Mouse (Mus musculus) lung, adult 2 months (tissue): Measurements from ENCODE around the gene Sipa1l1.

ENCODE experiments used
- CTCF ChIP-seq: fragments of 200-500 bp; IDR thresholded peaks from 2 replicates; pipeline ENCODE4 v1.5.1; 2011; ENCODE audit warnings: mild to moderate bottlenecking, low read length, control low read depth; ENCODE audit not compliant: insufficient read depth
- POLR2A ChIP-seq: fragments of 200-500 bp; IDR thresholded peaks from 2 replicates; pipeline ENCODE4 v1.6.1; 2011; ENCODE audit warnings: low read depth, mild to moderate bottlenecking, control low read depth, low read length, borderline replicate concordance; ENCODE audit errors: extremely low read depth

GRCm38 (mm10) chr12:82350082-82350481 lies 181.0 kb downstream of the Sipa1l1 start:
- TF ChIP-seq CTCF (no peak), POLR2A (no peak)
